Mouse (Mus musculus) effector memory CD4-positive, alpha-beta T cell, adult 7 months (primary cell): ENCODE data around the gene Nhej1. TPM values are rescaled to one million over a fixed set of nuclear protein-coding genes. Genes with fewer than 3 reads are reported as not detected.

ENCODE experiments used
- polyA plus RNA-seq: library from polyadenylated mRNA; unstranded; fragments of 100-300 nt; shearing (Covaris generic); gene quantifications from one replicate; pipeline ENCODE4 v1.2.1, GENCODE M21; 2017

Gene Nhej1
- polyA plus RNA-seq: 6.5 TPM

GRCm38 (mm10) chr1:75124346-75125321 lies at the start of gene Nhej1:
TSS of gene Nhej1 (minus strand) at chr1:75125200.

DNA sequence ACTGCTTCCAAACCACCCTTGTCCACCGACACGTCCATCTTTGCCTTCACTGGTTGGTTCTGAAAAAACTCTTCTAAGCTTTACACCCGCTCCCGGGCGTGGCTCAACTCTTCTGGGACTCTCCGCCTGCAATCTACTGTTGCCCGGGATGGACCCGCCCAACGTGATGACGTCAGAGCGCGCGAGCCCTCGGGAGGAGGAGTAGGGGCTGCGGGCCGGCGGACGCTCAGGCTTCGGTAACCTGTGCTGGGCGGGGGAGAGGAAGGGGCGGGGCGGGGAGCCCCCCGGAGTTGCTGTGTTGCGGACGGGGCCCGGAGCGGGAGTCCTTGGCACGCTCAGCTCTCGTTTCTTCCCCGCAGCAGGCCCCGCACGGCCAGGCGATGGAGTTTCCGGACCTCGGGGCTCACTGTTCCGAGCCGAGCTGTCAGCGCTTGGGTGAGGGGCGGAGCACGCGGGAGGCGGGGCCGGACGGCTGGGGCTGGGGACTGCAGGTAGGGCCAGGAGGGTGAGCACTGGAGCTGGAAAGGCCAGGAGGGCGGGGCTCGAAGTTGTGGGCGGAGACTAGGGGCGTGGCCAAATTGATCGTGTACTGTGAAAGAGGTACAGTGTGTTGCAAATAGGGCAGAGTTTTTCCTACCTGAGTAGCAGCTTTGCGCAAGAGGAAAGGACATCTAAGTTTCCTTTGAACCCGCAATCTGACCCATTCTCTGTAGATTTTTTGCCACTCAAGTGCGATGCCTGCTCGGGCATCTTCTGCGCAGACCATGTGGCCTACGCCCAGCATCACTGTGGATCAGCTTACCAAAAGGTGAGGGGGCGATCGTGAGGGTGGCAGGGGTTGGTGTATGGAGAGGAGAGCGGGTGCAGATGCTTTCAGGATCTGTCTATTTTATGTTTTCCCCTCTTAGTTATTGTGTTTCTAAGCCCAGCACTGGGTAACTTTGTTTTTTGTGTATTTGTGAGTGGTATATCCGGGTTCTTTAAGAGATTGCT lies 43.8 kb upstream of the Nhej1 start, which contains the start of gene Zfand2b:
Gene Zfand2b (plus strand): TSS at position 175 of the 993 bp plus-strand sequence.

GRCm38 (mm10) chr1:75142301-75143261 lies 17.6 kb upstream of the Nhej1 start, which contains the start of the genes Cnppd1 and Retreg2:
TSS of gene Cnppd1 (minus strand) at chr1:75142711.
TSS of gene Retreg2 (plus strand) at chr1:75142778.

DNA sequence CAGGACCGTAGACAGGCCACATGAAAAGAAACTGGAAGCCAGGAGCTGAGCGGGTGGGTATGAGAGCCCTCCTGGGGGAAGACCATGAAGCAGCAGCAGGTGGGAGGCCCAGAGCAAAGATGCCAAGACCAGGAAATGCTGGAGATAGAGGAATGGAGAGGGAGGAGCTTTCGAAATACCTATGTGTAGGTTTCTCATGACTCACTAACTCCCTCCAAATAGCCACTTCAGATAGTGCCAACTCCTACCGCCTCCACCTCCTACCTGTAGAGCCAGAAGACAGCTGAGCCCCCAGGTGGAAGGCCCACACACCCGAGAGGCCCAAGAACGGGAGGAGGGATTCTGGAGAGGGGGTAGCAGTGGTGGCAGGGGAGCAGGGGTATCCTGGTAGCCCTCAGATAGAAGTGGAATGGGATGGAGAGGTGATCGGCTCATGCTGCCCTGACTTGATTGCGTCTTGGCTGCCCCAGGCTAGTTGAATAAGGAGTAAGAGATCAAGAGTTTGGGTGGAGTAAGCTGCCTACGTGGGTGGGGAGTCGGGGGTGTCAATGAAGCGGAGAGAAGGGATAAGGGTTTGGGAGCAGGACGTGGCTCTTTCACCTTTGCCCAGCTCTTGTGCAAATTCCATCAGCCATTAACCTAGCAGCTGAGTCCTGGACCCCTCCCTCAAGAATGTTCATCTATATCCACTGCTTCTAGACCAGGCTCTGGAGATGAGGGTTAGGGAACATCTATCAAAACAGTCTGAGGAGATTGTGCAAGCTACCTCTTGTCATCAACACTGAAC lies 8.6 kb upstream of the Nhej1 start, which contains the start of gene Slc23a3:
Gene Slc23a3 (minus strand): TSS at position 470 of the 787 bp plus-strand sequence.

DNA sequence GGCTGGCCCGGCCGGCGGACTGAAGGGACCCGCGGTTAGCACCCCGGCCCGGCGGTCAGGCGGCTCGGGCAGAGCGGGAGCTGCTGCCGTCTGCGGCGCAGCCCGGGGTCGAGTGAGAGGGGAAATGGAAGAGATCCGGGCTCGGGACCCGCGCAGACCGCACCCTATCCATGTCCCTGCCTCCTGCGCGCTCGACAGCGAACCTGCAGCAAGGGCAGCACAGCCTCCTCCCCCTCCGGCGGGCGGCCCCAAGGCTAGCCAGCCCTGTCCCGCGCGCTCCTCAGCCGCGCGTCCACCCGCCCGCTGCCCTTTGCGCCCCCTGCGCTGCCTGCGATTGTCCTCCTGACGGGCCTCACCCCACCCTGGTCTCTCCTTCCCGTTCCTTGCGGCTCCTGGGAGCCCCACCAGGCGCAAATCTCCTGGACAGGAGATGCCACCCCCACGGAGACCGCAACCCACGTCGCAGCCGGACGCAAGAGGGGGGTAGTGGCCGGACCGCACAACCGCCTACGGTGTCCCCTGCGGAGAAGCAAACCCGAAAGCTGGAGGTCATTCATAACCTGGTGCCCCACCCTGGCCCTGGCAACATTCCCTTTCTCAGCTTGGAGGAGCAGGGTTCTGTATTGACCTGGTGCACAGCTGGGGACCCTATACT lies 173.3 kb downstream of the Nhej1 start, which contains the start of gene Ihh:
Gene Ihh (minus strand): TSS at position 117 of the 655 bp plus-strand sequence.

DNA sequence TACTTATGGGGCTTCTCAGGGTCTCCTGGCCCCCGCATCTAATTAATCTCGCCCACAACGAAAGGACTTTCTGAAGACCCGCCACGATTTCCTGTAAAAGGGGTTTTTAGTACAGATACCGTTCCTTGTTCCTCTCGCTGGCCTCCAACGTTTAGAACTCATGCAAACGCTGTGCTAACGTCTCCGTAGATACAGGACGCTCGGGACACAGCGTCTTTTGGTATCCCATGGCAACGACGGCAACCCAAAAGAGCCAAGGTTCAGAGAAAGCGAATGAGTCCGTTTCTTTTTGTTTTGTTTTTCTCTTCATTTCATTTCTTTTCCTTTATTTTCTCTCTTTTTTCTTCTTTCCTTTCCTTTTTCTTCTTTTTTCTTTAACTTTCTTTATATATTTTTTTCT lies 189.6 kb downstream of the Nhej1 start, which contains the start of gene Cfap65:
Gene Cfap65 (minus strand): TSS at position 198 of the 400 bp plus-strand sequence.

Other genes starting within 250 kb of the Nhej1 start
- gene Fev, start 239.8 kb downstream of the Nhej1 start, polyA plus RNA-seq: not detected
- gene Cryba2, start 232.1 kb downstream of the Nhej1 start, polyA plus RNA-seq: not detected
- gene Cfap65, start 189.6 kb downstream of the Nhej1 start, polyA plus RNA-seq: not detected
- 0.15 TPM for gene Ihh, start 173.5 kb downstream of the Nhej1 start, polyA plus RNA-seq
- 0.30 TPM for gene Slc23a3, start 8.7 kb upstream of the Nhej1 start, polyA plus RNA-seq
- gene Cnppd1, start 17.5 kb upstream of the Nhej1 start, polyA plus RNA-seq: 159 TPM
- 86.1 TPM for gene Retreg2, start 17.6 kb upstream of the Nhej1 start, polyA plus RNA-seq
- 76.0 TPM for gene Zfand2b, start 43.4 kb upstream of the Nhej1 start, polyA plus RNA-seq
- gene Abcb6, start 55.2 kb upstream of the Nhej1 start, polyA plus RNA-seq: 3.3 TPM
- gene Ankzf1, start 67.0 kb upstream of the Nhej1 start, polyA plus RNA-seq: 19.0 TPM
- 17.3 TPM for gene Atg9a, start 67.0 kb upstream of the Nhej1 start, polyA plus RNA-seq
- 7.4 TPM for gene Glb1l, start 85.6 kb upstream of the Nhej1 start, polyA plus RNA-seq
- 59.4 TPM for gene Stk16, start 85.6 kb upstream of the Nhej1 start, polyA plus RNA-seq
- gene Tuba4a, start 94.7 kb upstream of the Nhej1 start, polyA plus RNA-seq: 208 TPM
- not detected for gene A630095N17Rik, start 106.9 kb upstream of the Nhej1 start, polyA plus RNA-seq
- 109 TPM for gene Dnajb2, start 111.2 kb upstream of the Nhej1 start, polyA plus RNA-seq
- gene Ptprn, start 139.3 kb upstream of the Nhej1 start, polyA plus RNA-seq: 0.13 TPM
- not detected for gene Resp18, start 153.2 kb upstream of the Nhej1 start, polyA plus RNA-seq
- gene Dnpep, start 192.8 kb upstream of the Nhej1 start, polyA plus RNA-seq: 42.9 TPM
- not detected for gene Des, start 235.1 kb upstream of the Nhej1 start, polyA plus RNA-seq